Mouse (Mus musculus) midbrain, embryonic 16.5 days (tissue): Measurements from ENCODE around the gene Daam1. TPM values are rescaled to one million over a fixed set of nuclear protein-coding genes. Genes with fewer than 3 reads are reported as not detected.

Source experiments
- ATAC-seq: fragments of 200-750 bp; cut with Nextera tagmentation; 2 replicates; pipeline ENCODE4 v1.8.0; 2017; ENCODE audit warnings: moderate TSS enrichment
- H3K27ac ChIP-seq: fragments of 300-500 bp; sonication (generic); 2 replicates; pipeline ENCODE4 v1.5.1; 2014; ENCODE audit warnings: mild to moderate bottlenecking, low read length, mixed read lengths
- H3K27me3 ChIP-seq: fragments of 300-500 bp; sonication (generic); 2 replicates; pipeline ENCODE4 v1.6.1; 2014; ENCODE audit warnings: low read depth, low read length, mixed read lengths; ENCODE audit not compliant: control insufficient read depth, insufficient read depth
- H3K36me3 ChIP-seq: fragments of 300-500 bp; sonication (generic); 2 replicates; pipeline ENCODE4 v1.6.1; 2014; ENCODE audit warnings: mild to moderate bottlenecking, low read length, moderate library complexity, mixed read lengths; ENCODE audit not compliant: control insufficient read depth, insufficient read depth
- H3K4me1 ChIP-seq: fragments of 300-500 bp; sonication (generic); 2 replicates; pipeline ENCODE4 v1.6.1; 2014; ENCODE audit warnings: mild to moderate bottlenecking, low read length, mixed read lengths; ENCODE audit not compliant: control insufficient read depth, insufficient read depth
- H3K4me2 ChIP-seq: fragments of 300-500 bp; sonication (generic); 2 replicates; pipeline ENCODE4 v1.6.1; 2014; ENCODE audit warnings: mild to moderate bottlenecking, low read length, mixed read lengths
- H3K4me3 ChIP-seq: fragments of 300-500 bp; sonication (generic); 2 replicates; pipeline ENCODE4 v1.5.1; 2014; ENCODE audit warnings: low read depth, mild to moderate bottlenecking, low read length, moderate library complexity, mixed read lengths
- H3K9ac ChIP-seq: fragments of 300-500 bp; sonication (generic); 2 replicates; pipeline ENCODE4 v1.6.1; 2014; ENCODE audit warnings: low read depth, low read length, mixed read lengths
- H3K9me3 ChIP-seq: fragments of 300-500 bp; sonication (generic); replicated peaks from 2 replicates; pipeline ENCODE4 v1.6.1; 2014; ENCODE audit warnings: mild to moderate bottlenecking, low read length, mixed read lengths; ENCODE audit not compliant: control insufficient read depth, poor library complexity, severe bottlenecking
- WGBS: fragments of 180-500 bp; shearing (Covaris S2); extraction: QIAGEN DNeasy Blood & Tissue Kit; methylation state at CpG from one replicate; pipeline ENCODE4 v1.1.7; 2014; 5-methylcytosine and 5-hydroxymethylcytosine counted together
- polyA plus RNA-seq: library from polyadenylated mRNA; unstranded; fragments of >200 nt; fragmentation: Nextera tagmentation; extraction: Ambion mirVana; gene quantifications from 2 replicates; pipeline ENCODE4 v1.2.1, GENCODE M21; 2015

Daam1 gene
- polyA plus RNA-seq, 1 experiment from 2014 or later = 33.0 TPM

GRCm38 (mm10) chr12:71881477-71881876, 50.6 kb downstream of the Daam1 start:
- WGBS = 69% methylated on average over 4 of the region's 4 CpGs
- no peaks in the 10 kb centered on the region for H3K36me3 ChIP-seq
- H3K4me1 ChIP-seq = peaks cover 22% of the 10 kb centered on the region
- no peak overlapping the region for H3K9ac ChIP-seq
- no peak overlapping the region for H3K4me2 ChIP-seq
- H3K4me3 ChIP-seq = no peak overlapping the region
- H3K27me3 ChIP-seq = no peaks in the 10 kb centered on the region
- H3K9me3 ChIP-seq = no peaks in the 10 kb centered on the region
- ATAC-seq = no peak
- no peak overlapping the region for H3K27ac ChIP-seq

- no peaks in the 10 kb centered on the region for H3K9me3 ChIP-seq
- no peak overlapping the region for H3K4me2 ChIP-seq
- no peaks in the 10 kb centered on the region for H3K36me3 ChIP-seq
- no peaks in the 10 kb centered on the region for H3K27me3 ChIP-seq
- H3K9ac ChIP-seq = no peak overlapping the region
- no peak for ATAC-seq
- 88% methylated on average over 9 of the region's 9 CpGs for WGBS
- no peak overlapping the region for H3K27ac ChIP-seq
- peaks cover 17% of the 10 kb centered on the region for H3K4me1 ChIP-seq
- H3K4me3 ChIP-seq = no peak overlapping the region
Observed at GRCm38 (mm10) chr12:71883066-71883711, 52.3 kb downstream of the Daam1 start.

- 64% methylated on average over 2 of the region's 2 CpGs for WGBS
- no peaks in the 10 kb centered on the region for H3K9me3 ChIP-seq
- no peak overlapping the region for H3K4me3 ChIP-seq
- no peaks in the 10 kb centered on the region for H3K36me3 ChIP-seq
- no peak overlapping the region for H3K27ac ChIP-seq
- peaks cover 13% of the 10 kb centered on the region for H3K4me1 ChIP-seq
- no peak overlapping the region for H3K4me2 ChIP-seq
- H3K9ac ChIP-seq = no peak overlapping the region
- no peaks in the 10 kb centered on the region for H3K27me3 ChIP-seq
- no peak for ATAC-seq
Observed at GRCm38 (mm10) chr12:71885170-71885574, 54.3 kb downstream of the Daam1 start.

- Histone ChIP-seq H3K9ac (0 out of 2 replicates have a peak overlapping the region, but pooled peaks have one; percentile 20), H3K9me3 (no peaks in the 10 kb centered on the region), H3K36me3 (no peaks in the 10 kb centered on the region), H3K4me1 (peaks cover 13% of the 10 kb centered on the region), H3K4me2 (no peak overlapping the region), H3K27ac (no peak overlapping the region), H3K27me3 (no peaks in the 10 kb centered on the region), H3K4me3 (no peak overlapping the region)
- ATAC-seq = no peak
- WGBS = 87% methylated on average over 4 of the region's 4 CpGs
Observed at GRCm38 (mm10) chr12:71885717-71886116, 54.8 kb downstream of the Daam1 start.

GRCm38 (mm10) chr12:71886406-71886805, 55.5 kb downstream of the Daam1 start:
- WGBS = 65% methylated on average over 5 of the region's 5 CpGs
- no peak overlapping the region for H3K27ac ChIP-seq
- no peaks in the 10 kb centered on the region for H3K9me3 ChIP-seq
- H3K9ac ChIP-seq = no peak overlapping the region
- no peaks in the 10 kb centered on the region for H3K27me3 ChIP-seq
- ATAC-seq = no peak
- no peaks in the 10 kb centered on the region for H3K36me3 ChIP-seq
- no peak overlapping the region for H3K4me3 ChIP-seq
- H3K4me2 ChIP-seq = no peak overlapping the region
- peaks cover 17% of the 10 kb centered on the region for H3K4me1 ChIP-seq

GRCm38 (mm10) chr12:71886941-71887340, 56.1 kb downstream of the Daam1 start:
- H3K4me3 ChIP-seq = no peak overlapping the region
- no peaks in the 10 kb centered on the region for H3K27me3 ChIP-seq
- ATAC-seq = no peak
- peaks cover 22% of the 10 kb centered on the region for H3K4me1 ChIP-seq
- H3K27ac ChIP-seq = no peak overlapping the region
- no peaks in the 10 kb centered on the region for H3K9me3 ChIP-seq
- H3K36me3 ChIP-seq = no peaks in the 10 kb centered on the region
- no peak overlapping the region for H3K9ac ChIP-seq
- no peak overlapping the region for H3K4me2 ChIP-seq
- 52% methylated on average over 2 of the region's 2 CpGs for WGBS

GRCm38 (mm10) chr12:71888370-71888769, 57.5 kb downstream of the Daam1 start:
- 91% methylated on average over 6 of the region's 6 CpGs for WGBS
- Histone ChIP-seq H3K36me3 (no peaks in the 10 kb centered on the region), H3K27ac (no peak overlapping the region), H3K4me1 (peaks cover 29% of the 10 kb centered on the region), H3K4me3 (no peak overlapping the region), H3K27me3 (no peaks in the 10 kb centered on the region), H3K4me2 (no peak overlapping the region), H3K9me3 (no peaks in the 10 kb centered on the region), H3K9ac (no peak overlapping the region)
- ATAC-seq = no peak

- Histone ChIP-seq H3K4me1 (peaks cover 30% of the 10 kb centered on the region), H3K36me3 (no peaks in the 10 kb centered on the region), H3K9ac (no peak overlapping the region), H3K4me3 (no peak overlapping the region), H3K4me2 (no peak overlapping the region), H3K9me3 (no peaks in the 10 kb centered on the region), H3K27me3 (no peaks in the 10 kb centered on the region), H3K27ac (no peak overlapping the region)
- ATAC-seq = no peak
- 86% methylated on average over 8 of the region's 8 CpGs for WGBS
Observed at GRCm38 (mm10) chr12:71889266-71889665, 58.4 kb downstream of the Daam1 start.

- 100% methylated on average over 1 of the region's 1 CpGs for WGBS
- Histone ChIP-seq H3K4me1 (peaks cover 30% of the 10 kb centered on the region), H3K4me3 (no peak overlapping the region), H3K9me3 (no peaks in the 10 kb centered on the region), H3K36me3 (no peaks in the 10 kb centered on the region), H3K27me3 (no peaks in the 10 kb centered on the region), H3K4me2 (no peak overlapping the region), H3K27ac (no peak overlapping the region), H3K9ac (no peak overlapping the region)
- ATAC-seq = no peak
Observed at GRCm38 (mm10) chr12:71890282-71890681, 59.4 kb downstream of the Daam1 start.
